Mouse (Mus musculus) stomach, embryonic 16.5 days (tissue): ENCODE results near the gene Slc12a8. TPM values are rescaled to one million over a fixed set of nuclear protein-coding genes. Genes with fewer than 3 reads are reported as not detected.

ENCODE experiments used
- ATAC-seq: fragments of 200-750 bp; cut with Nextera tagmentation; 2 replicates; pipeline ENCODE4 v1.8.0; 2017; ENCODE audit warnings: moderate number of reproducible peaks, moderate TSS enrichment; ENCODE audit not compliant: insufficient read depth, low FRiP score
- H3K27ac ChIP-seq: fragments of 300-500 bp; sonication (generic); 2 replicates; pipeline ENCODE4 v1.5.1; 2014; ENCODE audit warnings: low read length
- H3K27me3 ChIP-seq: fragments of 300-500 bp; sonication (generic); 2 replicates; pipeline ENCODE4 v1.6.1; 2014; ENCODE audit warnings: low read length, control low read depth, mixed read lengths; ENCODE audit not compliant: control insufficient read depth, insufficient read depth
- H3K36me3 ChIP-seq: fragments of 300-500 bp; sonication (generic); 2 replicates; pipeline ENCODE4 v1.6.1; 2014; ENCODE audit warnings: low read length; ENCODE audit not compliant: control insufficient read depth, insufficient read depth
- H3K4me1 ChIP-seq: fragments of 300-500 bp; sonication (generic); 2 replicates; pipeline ENCODE4 v1.6.1; 2014; ENCODE audit warnings: low read length, control low read depth, mixed read lengths; ENCODE audit not compliant: control insufficient read depth, insufficient read depth
- H3K4me2 ChIP-seq: fragments of 300-500 bp; sonication (generic); 2 replicates; pipeline ENCODE4 v1.6.1; 2014; ENCODE audit warnings: low read depth, low read length, mixed read lengths
- H3K4me3 ChIP-seq: fragments of 300-500 bp; sonication (generic); replicated peaks from 2 replicates; pipeline ENCODE4 v1.5.1; 2014; ENCODE audit warnings: mild to moderate bottlenecking, low read length
- H3K9ac ChIP-seq: fragments of 300-500 bp; sonication (generic); 2 replicates; pipeline ENCODE4 v1.6.1; 2014; ENCODE audit warnings: low read length
- H3K9me3 ChIP-seq: fragments of 300-500 bp; sonication (generic); replicated peaks from 2 replicates; pipeline ENCODE4 v1.6.1; 2016; ENCODE audit warnings: low read length, control low read depth; ENCODE audit not compliant: control insufficient read depth
- whole genome bisulfite sequencing: fragments of 180-500 bp; shearing (Covaris S2); extraction: QIAGEN DNeasy Blood & Tissue Kit; methylation state at CpG from one replicate; pipeline ENCODE4 v1.1.7; 2014; 5-methylcytosine and 5-hydroxymethylcytosine counted together
- polyA plus RNA-seq: library from polyadenylated mRNA; unstranded; fragments of >200 nt; fragmentation: Nextera tagmentation; extraction: Ambion mirVana; gene quantifications from 2 replicates; pipeline ENCODE4 v1.2.1, GENCODE M21; 2015

Gene Slc12a8
- polyA plus RNA-seq, 1 experiment from 2014 or later: 4.2 TPM

- H3K27me3 ChIP-seq: no peaks in the 10 kb centered on the region
- H3K4me2 ChIP-seq: no peak overlapping the region
- no peak for ATAC-seq
- H3K4me1 ChIP-seq: peaks cover 5% of the 10 kb centered on the region; the same call in 1 of the 2 replicates
- no peak overlapping the region for H3K9ac ChIP-seq
- H3K27ac ChIP-seq: peak overlapping the region; percentile 46; the same call in 1 of the 2 replicates
- no peak overlapping the region for H3K4me3 ChIP-seq
- no peaks in the 10 kb centered on the region for H3K36me3 ChIP-seq
- H3K9me3 ChIP-seq: no peaks in the 10 kb centered on the region
- 36% methylated on average over 3 of the region's 3 CpGs for WGBS
These were observed 124.7 kb downstream of the Slc12a8 start for GRCm38 (mm10) chr16:33641779-33642178.

GRCm38 (mm10) chr16:33653116-33653515, 136.0 kb downstream of the Slc12a8 start:
- Histone ChIP-seq H3K9ac (no peak overlapping the region), H3K4me1 (no peaks in the 10 kb centered on the region), H3K27ac (no peak overlapping the region), H3K4me3 (no peak overlapping the region), H3K4me2 (no peak overlapping the region), H3K9me3 (peaks cover 4% of the 10 kb centered on the region; the same call in 1 of the 2 replicates), H3K27me3 (no peaks in the 10 kb centered on the region), H3K36me3 (no peaks in the 10 kb centered on the region)
- ATAC-seq: no peak
- WGBS: 93% methylated on average over 6 of the region's 6 CpGs

- H3K27ac ChIP-seq: no peak overlapping the region
- H3K27me3 ChIP-seq: no peaks in the 10 kb centered on the region
- H3K4me1 ChIP-seq: no peaks in the 10 kb centered on the region
- H3K9ac ChIP-seq: no peak overlapping the region
- H3K4me3 ChIP-seq: no peak overlapping the region
- H3K9me3 ChIP-seq: peaks cover 3% of the 10 kb centered on the region; the same call in 1 of the 2 replicates
- WGBS: 92% methylated on average over 3 of the region's 3 CpGs
- no peak overlapping the region for H3K4me2 ChIP-seq
- H3K36me3 ChIP-seq: no peaks in the 10 kb centered on the region
- no peak for ATAC-seq
These were observed 138.3 kb downstream of the Slc12a8 start for GRCm38 (mm10) chr16:33655443-33655842.

- Histone ChIP-seq H3K27ac (no peak overlapping the region), H3K9ac (no peak overlapping the region), H3K36me3 (no peaks in the 10 kb centered on the region), H3K4me2 (no peak overlapping the region), H3K9me3 (no peaks in the 10 kb centered on the region), H3K27me3 (no peaks in the 10 kb centered on the region), H3K4me3 (no peak overlapping the region), H3K4me1 (no peaks in the 10 kb centered on the region)
- 80% methylated on average over 3 of the region's 3 CpGs for WGBS
- no peak for ATAC-seq
These were observed 140.1 kb downstream of the Slc12a8 start for GRCm38 (mm10) chr16:33657191-33657590.

- H3K27me3 ChIP-seq: no peaks in the 10 kb centered on the region
- H3K4me3 ChIP-seq: no peak overlapping the region
- 99% methylated on average over 3 of the region's 3 CpGs for WGBS
- H3K36me3 ChIP-seq: no peaks in the 10 kb centered on the region
- H3K9ac ChIP-seq: no peak overlapping the region
- H3K27ac ChIP-seq: no peak overlapping the region
- no peak for ATAC-seq
- H3K4me1 ChIP-seq: no peaks in the 10 kb centered on the region
- H3K4me2 ChIP-seq: no peak overlapping the region
- H3K9me3 ChIP-seq: no peaks in the 10 kb centered on the region
These were observed 141.0 kb downstream of the Slc12a8 start for GRCm38 (mm10) chr16:33658121-33658520.

- ATAC-seq: no peak
- Histone ChIP-seq H3K27me3 (no peaks in the 10 kb centered on the region), H3K9me3 (no peaks in the 10 kb centered on the region), H3K4me3 (no peak overlapping the region), H3K36me3 (no peaks in the 10 kb centered on the region), H3K9ac (no peak overlapping the region), H3K4me2 (no peak overlapping the region), H3K4me1 (no peaks in the 10 kb centered on the region), H3K27ac (no peak overlapping the region)
- 76% methylated on average over 5 of the region's 5 CpGs for WGBS
These were observed 142.4 kb downstream of the Slc12a8 start for GRCm38 (mm10) chr16:33659521-33659920.

GRCm38 (mm10) chr16:33660125-33660524, 143.0 kb downstream of the Slc12a8 start:
- H3K4me2 ChIP-seq: no peak overlapping the region
- H3K9ac ChIP-seq: no peak overlapping the region
- WGBS: 58% methylated on average over 5 of the region's 5 CpGs
- no peak overlapping the region for H3K4me3 ChIP-seq
- H3K36me3 ChIP-seq: no peaks in the 10 kb centered on the region
- no peaks in the 10 kb centered on the region for H3K9me3 ChIP-seq
- H3K4me1 ChIP-seq: no peaks in the 10 kb centered on the region
- no peaks in the 10 kb centered on the region for H3K27me3 ChIP-seq
- no peak for ATAC-seq
- H3K27ac ChIP-seq: no peak overlapping the region

- ATAC-seq: no peak
- WGBS: 94% methylated on average over 10 of the region's 10 CpGs
- H3K4me3 ChIP-seq: no peak overlapping the region
- H3K36me3 ChIP-seq: no peaks in the 10 kb centered on the region
- H3K27me3 ChIP-seq: no peaks in the 10 kb centered on the region
- no peaks in the 10 kb centered on the region for H3K4me1 ChIP-seq
- no peaks in the 10 kb centered on the region for H3K9me3 ChIP-seq
- H3K9ac ChIP-seq: no peak overlapping the region
- no peak overlapping the region for H3K27ac ChIP-seq
- H3K4me2 ChIP-seq: no peak overlapping the region
These were observed 145.7 kb downstream of the Slc12a8 start for GRCm38 (mm10) chr16:33662841-33663240.

GRCm38 (mm10) chr16:33666226-33666625, 149.1 kb downstream of the Slc12a8 start:
- no peaks in the 10 kb centered on the region for H3K27me3 ChIP-seq
- H3K4me2 ChIP-seq: no peak overlapping the region
- no peak for ATAC-seq
- no peaks in the 10 kb centered on the region for H3K36me3 ChIP-seq
- H3K9me3 ChIP-seq: no peaks in the 10 kb centered on the region
- no peak overlapping the region for H3K9ac ChIP-seq
- H3K27ac ChIP-seq: no peak overlapping the region
- 70% methylated on average over 6 of the region's 6 CpGs for WGBS
- no peak overlapping the region for H3K4me3 ChIP-seq
- peaks cover 6% of the 10 kb centered on the region for H3K4me1 ChIP-seq
